Mouse (Mus musculus) adrenal gland, adult 18-20 months (tissue): ENCODE results near the gene Nmrk2. TPM values are rescaled to one million over a fixed set of nuclear protein-coding genes. Genes with fewer than 3 reads are reported as not detected.
"Not testable (repeated sequence)": the region's sequence is repeated elsewhere in the genome, so short reads cannot be mapped to it uniquely, and the experiment has no call there.

Experiments used
- DNase-seq, 2 experiments: peaks; one replicate each; pipeline ENCODE4 v3.0.0; 2021 to 2022; ENCODE audit warnings: low spot score in 2 of 2
- total RNA-seq, 2 experiments: library from RNA; stranded (reverse); gene quantifications; 1 replicate in 1 of 2; 2 replicates in 1 of 2; pipeline ENCODE4 v1.2.3; 2021

Gene Nmrk2
- total RNA-seq, 2 experiments from 2014 or later: not detected

GRCm38 (mm10) chr10:81217267-81217666 lies 15.4 kb upstream of the Nmrk2 start:
- not testable (repeated sequence) for DNase-seq

- no peak for DNase-seq
These were observed 15.0 kb upstream of the Nmrk2 start for GRCm38 (mm10) chr10:81216810-81217209.

- no peak for DNase-seq
These were observed 14.4 kb upstream of the Nmrk2 start for GRCm38 (mm10) chr10:81216260-81216659.

GRCm38 (mm10) chr10:81210154-81210553 lies 8.3 kb upstream of the Nmrk2 start:
- DNase-seq: no peak

GRCm38 (mm10) chr10:81204137-81204536 lies 2.3 kb upstream of the Nmrk2 start:
- DNase-seq: no peak

GRCm38 (mm10) chr10:81202978-81203720 lies 1.3 kb upstream of the Nmrk2 start:
- DNase-seq: no peak

- no peak for DNase-seq
These were observed 1.1 kb downstream of the Nmrk2 start for GRCm38 (mm10) chr10:81200605-81201287.

GRCm38 (mm10) chr10:81200141-81200540 lies 1.7 kb downstream of the Nmrk2 start:
- DNase-seq: no peak

- no peak for DNase-seq
These were observed 2.9 kb downstream of the Nmrk2 start for GRCm38 (mm10) chr10:81198990-81199389.

GRCm38 (mm10) chr10:81198230-81198629 lies 3.6 kb downstream of the Nmrk2 start:
- DNase-seq: peak; percentile 50 to 57

GRCm38 (mm10) chr10:81197305-81197704 lies 4.5 kb downstream of the Nmrk2 start:
- DNase-seq: no peak

GRCm38 (mm10) chr10:81196470-81197065 lies 5.3 kb downstream of the Nmrk2 start:
- no peak for DNase-seq

GRCm38 (mm10) chr10:81195300-81195699 lies 6.6 kb downstream of the Nmrk2 start:
- no peak for DNase-seq

GRCm38 (mm10) chr10:81193991-81194774 lies 7.7 kb downstream of the Nmrk2 start:
- no peak for DNase-seq

GRCm38 (mm10) chr10:81192968-81193501 lies 8.8 kb downstream of the Nmrk2 start:
- no peak for DNase-seq

GRCm38 (mm10) chr10:81192270-81192967 lies 9.4 kb downstream of the Nmrk2 start:
- DNase-seq: peak; percentile 78 to 80

- DNase-seq: no peak
These were observed 10.4 kb downstream of the Nmrk2 start for GRCm38 (mm10) chr10:81191342-81191982.

GRCm38 (mm10) chr10:81190912-81191321 lies 10.9 kb downstream of the Nmrk2 start:
- no peak for DNase-seq

- DNase-seq: peak in 1 of 2 experiments; percentile 15
These were observed 11.5 kb downstream of the Nmrk2 start for GRCm38 (mm10) chr10:81190236-81190911.
